Mouse (Mus musculus): Measurements from ENCODE around the gene Eno3. TPM values are rescaled to one million over a fixed set of nuclear protein-coding genes. Genes with fewer than 3 reads are reported as not detected.

Eno3 gene
- total and polyA plus RNA-seq, 3 experiments, result 1,222 to 1,659 (median 1,523) TPM

GRCm38 (mm10) chr11:70663101-70663500 is 6.1 kb downstream of the Eno3 start:
- WGBS, result 75% methylated on average over 8 of the region's 8 CpGs
- intact Hi-C loops (cut with DNase I), result no loop called here
- TF ChIP-seq EP300 (IDR thresholded peaks at IDR 0.05; ENCODE audit: insufficient read depth, low read depth, low read length), result 0 out of 2 replicates have a peak, but pooled peaks have one; percentile 41
- no peak for TF ChIP-seq CTCF (IDR thresholded peaks at IDR 0.05)
- peak; percentile 43 for TF ChIP-seq POLR2A (IDR thresholded peaks at IDR 0.05; ENCODE audit: insufficient read depth, low read depth, low read length)

GRCm38 (mm10) chr11:70663957-70664356 is 7.0 kb downstream of the Eno3 start:
- Histone ChIP-seq H3K36me3 (ENCODE audit: control insufficient read depth, insufficient read depth, low read length) (peaks cover 16% of the 10 kb centered on the region), H3K4me3 (no peak overlapping the region), H3K9ac (ENCODE audit: low read depth, low read length) (no peak overlapping the region), H3K79me2 (replicated peaks; ENCODE audit: control insufficient read depth, insufficient read depth, low read length) (no peaks in the 10 kb centered on the region), H3K27ac (peak overlapping the region; percentile 55; the same call in 1 of the 2 replicates), H3K27me3 (ENCODE audit: control insufficient read depth, insufficient read depth, low read length) (no peaks in the 10 kb centered on the region), H3K4me1 (ENCODE audit: control insufficient read depth, insufficient read depth, low read length) (peaks cover 2% of the 10 kb centered on the region)
- TF ChIP-seq EP300 (IDR thresholded peaks at IDR 0.05; ENCODE audit: insufficient read depth, low read depth, low read length) (0 out of 2 replicates have a peak, but pooled peaks have one; percentile 25), POLR2A (IDR thresholded peaks at IDR 0.05; ENCODE audit: insufficient read depth, low read depth, low read length) (peak; percentile 39; the same call in 1 of the 2 replicates), CTCF (IDR thresholded peaks at IDR 0.05) (no peak)
- 65% methylated on average over 6 of the region's 6 CpGs for WGBS
- DNase-seq, result peak in 1 of 2 experiments; percentile 73
- intact Hi-C loops (cut with DNase I), result no loop called here

More at GRCm38 (mm10) chr11:70663101-70663500, 6.1 kb downstream of the Eno3 start:
- H3K4me3 ChIP-seq, result no peak overlapping the region
- no peak for DNase-seq
- H3K4me1 ChIP-seq (ENCODE audit: control insufficient read depth, insufficient read depth, low read length), result peaks cover 2% of the 10 kb centered on the region
- H3K27me3 ChIP-seq (ENCODE audit: control insufficient read depth, insufficient read depth, low read length), result no peaks in the 10 kb centered on the region
- H3K9ac ChIP-seq (ENCODE audit: low read depth, low read length), result no peak overlapping the region
- H3K79me2 ChIP-seq (replicated peaks; ENCODE audit: control insufficient read depth, insufficient read depth, low read length), result no peaks in the 10 kb centered on the region
- peaks cover 16% of the 10 kb centered on the region for H3K36me3 ChIP-seq (ENCODE audit: control insufficient read depth, insufficient read depth, low read length)
- peak overlapping the region; percentile 51 for H3K27ac ChIP-seq

- no peak for DNase-seq
- Histone ChIP-seq H3K9ac (ENCODE audit: low read depth, low read length) (no peak overlapping the region), H3K79me2 (replicated peaks; ENCODE audit: control insufficient read depth, insufficient read depth, low read length) (no peaks in the 10 kb centered on the region), H3K4me3 (no peak overlapping the region), H3K4me1 (ENCODE audit: control insufficient read depth, insufficient read depth, low read length) (peaks cover 2% of the 10 kb centered on the region), H3K27me3 (ENCODE audit: control insufficient read depth, insufficient read depth, low read length) (no peaks in the 10 kb centered on the region), H3K27ac (no peak overlapping the region), H3K36me3 (ENCODE audit: control insufficient read depth, insufficient read depth, low read length) (peaks cover 16% of the 10 kb centered on the region)
- TF ChIP-seq EP300 (IDR thresholded peaks at IDR 0.05; ENCODE audit: insufficient read depth, low read depth, low read length) (no peak), POLR2A (IDR thresholded peaks at IDR 0.05; ENCODE audit: insufficient read depth, low read depth, low read length) (no peak), CTCF (IDR thresholded peaks at IDR 0.05) (peak; percentile 19; the same call in 1 of the 2 replicates)
- intact Hi-C loops (cut with DNase I), result no loop called here
- WGBS, result 89% methylated on average over 9 of the region's 9 CpGs
Measured at GRCm38 (mm10) chr11:70664741-70665140, 7.7 kb downstream of the Eno3 start.

GRCm38 (mm10) chr11:70666687-70667086 is 9.7 kb downstream of the Eno3 start:
- H3K36me3 ChIP-seq (ENCODE audit: control insufficient read depth, insufficient read depth, low read length), result peaks cover 13% of the 10 kb centered on the region

GRCm38 (mm10) chr11:70667271-70668150 is 10.5 kb downstream of the Eno3 start:
- Histone ChIP-seq H3K4me1 (ENCODE audit: control insufficient read depth, insufficient read depth, low read length) (peaks cover 2% of the 10 kb centered on the region), H3K79me2 (replicated peaks; ENCODE audit: control insufficient read depth, insufficient read depth, low read length) (no peaks in the 10 kb centered on the region), H3K36me3 (ENCODE audit: control insufficient read depth, insufficient read depth, low read length) (peaks cover 7% of the 10 kb centered on the region), H3K4me3 (peak overlapping the region; percentile 89), H3K27ac (peak overlapping the region; percentile 98), H3K27me3 (ENCODE audit: control insufficient read depth, insufficient read depth, low read length) (no peaks in the 10 kb centered on the region), H3K9ac (ENCODE audit: low read depth, low read length) (no peak overlapping the region)
- TF ChIP-seq POLR2A (IDR thresholded peaks at IDR 0.05; ENCODE audit: insufficient read depth, low read depth, low read length) (no peak), CTCF (IDR thresholded peaks at IDR 0.05) (no peak), EP300 (IDR thresholded peaks at IDR 0.05; ENCODE audit: insufficient read depth, low read depth, low read length) (no peak)
- WGBS, result 56% methylated on average over 14 of the region's 14 CpGs
- DNase-seq, result no peak
- intact Hi-C loops (cut with DNase I), result loop anchor here (2.0 kb wide), 2 partner anchors 13 to 21 kb away; partner anchors contain the start of genes Pfn1, Rnf167 and Slc25a11

More at GRCm38 (mm10) chr11:70666687-70667086, 9.7 kb downstream of the Eno3 start:
- WGBS, result 83% methylated on average over 8 of the region's 8 CpGs
- Histone ChIP-seq H3K4me1 (ENCODE audit: control insufficient read depth, insufficient read depth, low read length) (peaks cover 2% of the 10 kb centered on the region), H3K9ac (ENCODE audit: low read depth, low read length) (no peak overlapping the region), H3K27me3 (ENCODE audit: control insufficient read depth, insufficient read depth, low read length) (no peaks in the 10 kb centered on the region), H3K79me2 (replicated peaks; ENCODE audit: control insufficient read depth, insufficient read depth, low read length) (no peaks in the 10 kb centered on the region), H3K4me3 (no peak overlapping the region), H3K27ac (no peak overlapping the region)
- TF ChIP-seq POLR2A (IDR thresholded peaks at IDR 0.05; ENCODE audit: insufficient read depth, low read depth, low read length), result no peak
- no peak for TF ChIP-seq EP300 (IDR thresholded peaks at IDR 0.05; ENCODE audit: insufficient read depth, low read depth, low read length)
- no peak for TF ChIP-seq CTCF (IDR thresholded peaks at IDR 0.05)
- DNase-seq, result no peak
- intact Hi-C loops (cut with DNase I), result no loop called here
